Mouse (Mus musculus) hindbrain, postnatal 0 days (tissue): Measurements from ENCODE around the gene Gm37240. TPM values are rescaled to one million over a fixed set of nuclear protein-coding genes. Genes with fewer than 3 reads are reported as not detected.

Experiments used
- ATAC-seq: fragments of 200-750 bp; cut with Nextera tagmentation; 2 replicates; pipeline ENCODE4 v1.8.0; 2017; ENCODE audit warnings: mild to moderate bottlenecking, moderate TSS enrichment, moderate library complexity
- DNase-seq: peaks from one replicate; pipeline ENCODE4 v3.0.0-alpha.2; 2015; ENCODE audit warnings: low spot score
- H3K27ac ChIP-seq: fragments of 300-500 bp; sonication (generic); 2 replicates; pipeline ENCODE4 v1.5.1; 2014; ENCODE audit warnings: mild to moderate bottlenecking
- H3K27me3 ChIP-seq: fragments of 300-500 bp; sonication (generic); 2 replicates; pipeline ENCODE4 v1.6.1; 2014; ENCODE audit warnings: low read length, mixed read lengths; ENCODE audit not compliant: insufficient read depth
- H3K36me3 ChIP-seq: fragments of 300-500 bp; sonication (generic); 2 replicates; pipeline ENCODE4 v1.6.1; 2014; ENCODE audit warnings: low read length, mixed read lengths; ENCODE audit not compliant: insufficient read depth
- H3K4me1 ChIP-seq: fragments of 300-500 bp; sonication (generic); 2 replicates; pipeline ENCODE4 v1.6.1; 2014; ENCODE audit warnings: antibody characterized with exemption, low read length, mixed read lengths; ENCODE audit not compliant: insufficient read depth
- H3K4me2 ChIP-seq: fragments of 300-500 bp; sonication (generic); 2 replicates; pipeline ENCODE4 v1.6.1; 2014; ENCODE audit warnings: low read depth, mild to moderate bottlenecking, low read length, moderate library complexity, mixed read lengths
- H3K4me3 ChIP-seq: fragments of 300-500 bp; sonication (generic); 2 replicates; pipeline ENCODE4 v1.5.1; 2014; ENCODE audit warnings: low read length
- H3K9ac ChIP-seq: fragments of 300-500 bp; sonication (generic); replicated peaks from 2 replicates; pipeline ENCODE4 v1.6.1; 2014; ENCODE audit warnings: mild to moderate bottlenecking, low read length, moderate library complexity, mixed read lengths
- H3K9me3 ChIP-seq: fragments of 300-500 bp; sonication (generic); 2 replicates; pipeline ENCODE4 v1.6.1; 2016; ENCODE audit warnings: low read length, mixed read lengths
- CTCF ChIP-seq: IDR thresholded peaks from 2 replicates; pipeline ENCODE4 v1.5.1; 2016; ENCODE audit warnings: antibody characterized with exemption, control low read depth, low read depth
- WGBS: fragments of 180-500 bp; shearing (Covaris S2); extraction: QIAGEN DNeasy Blood & Tissue Kit; methylation state at CpG from one replicate; pipeline ENCODE4 v1.1.7; 2014; 5-methylcytosine and 5-hydroxymethylcytosine counted together
- polyA plus RNA-seq: library from polyadenylated mRNA; unstranded; fragments of >200 nt; fragmentation: Nextera tagmentation; extraction: Ambion mirVana; gene quantifications from 2 replicates; pipeline ENCODE4 v1.2.1, GENCODE M21; 2015
- total RNA-seq: library from RNA; depleted of rRNA; stranded (reverse); fragments of >200 nt; gene quantifications from 2 replicates; pipeline ENCODE4 v1.2.3, GENCODE M21; 2014

Gm37240 gene
- total and polyA plus RNA-seq, 2 experiments from 2014 or later, result 1.5 TPM; not detected in 1

- 17% methylated on average over 4 of the region's 4 CpGs for WGBS
- no peak for DNase-seq
Measured at GRCm38 (mm10) chr3:85857083-85857482, 30.2 kb downstream of the Gm37240 start.

GRCm38 (mm10) chr3:85855947-85856346, 31.4 kb downstream of the Gm37240 start:
- TF ChIP-seq CTCF, result no peak

More at GRCm38 (mm10) chr3:85857083-85857482, 30.2 kb downstream of the Gm37240 start:
- no peak for TF ChIP-seq CTCF
- no peak for ATAC-seq
- Histone ChIP-seq H3K9me3 (no peaks in the 10 kb centered on the region), H3K9ac (no peak overlapping the region), H3K36me3 (no peaks in the 10 kb centered on the region), H3K4me3 (no peak overlapping the region), H3K27me3 (no peaks in the 10 kb centered on the region), H3K27ac (no peak overlapping the region), H3K4me2 (no peak overlapping the region), H3K4me1 (no peaks in the 10 kb centered on the region)

GRCm38 (mm10) chr3:85855043-85855442, 32.3 kb downstream of the Gm37240 start:
- Histone ChIP-seq H3K4me3 (no peak overlapping the region), H3K4me2 (no peak overlapping the region), H3K9ac (no peak overlapping the region), H3K9me3 (no peaks in the 10 kb centered on the region), H3K4me1 (no peaks in the 10 kb centered on the region), H3K36me3 (no peaks in the 10 kb centered on the region), H3K27me3 (no peaks in the 10 kb centered on the region), H3K27ac (no peak overlapping the region)
- WGBS, result 82% methylated on average over 3 of the region's 3 CpGs
- no peak for TF ChIP-seq CTCF
- ATAC-seq (no peak), DNase-seq (no peak)

More at GRCm38 (mm10) chr3:85855947-85856346, 31.4 kb downstream of the Gm37240 start:
- Histone ChIP-seq H3K9ac (no peak overlapping the region), H3K36me3 (no peaks in the 10 kb centered on the region), H3K4me1 (no peaks in the 10 kb centered on the region), H3K27me3 (no peaks in the 10 kb centered on the region), H3K4me3 (no peak overlapping the region), H3K4me2 (no peak overlapping the region), H3K9me3 (no peaks in the 10 kb centered on the region), H3K27ac (no peak overlapping the region)
- no peak for DNase-seq
- no peak for ATAC-seq
- 80% methylated on average over 5 of the region's 5 CpGs for WGBS

GRCm38 (mm10) chr3:85854143-85854542, 33.2 kb downstream of the Gm37240 start:
- Histone ChIP-seq H3K4me1 (no peaks in the 10 kb centered on the region), H3K36me3 (no peaks in the 10 kb centered on the region), H3K9me3 (no peaks in the 10 kb centered on the region), H3K27ac (no peak overlapping the region), H3K27me3 (no peaks in the 10 kb centered on the region), H3K4me3 (no peak overlapping the region), H3K4me2 (no peak overlapping the region), H3K9ac (no peak overlapping the region)
- TF ChIP-seq CTCF, result no peak
- 84% methylated on average over 6 of the region's 6 CpGs for WGBS
- DNase-seq (no peak), ATAC-seq (no peak)

- Histone ChIP-seq H3K27ac (no peak overlapping the region), H3K27me3 (no peaks in the 10 kb centered on the region), H3K4me2 (no peak overlapping the region), H3K4me3 (no peak overlapping the region), H3K9me3 (no peaks in the 10 kb centered on the region), H3K4me1 (no peaks in the 10 kb centered on the region), H3K36me3 (no peaks in the 10 kb centered on the region), H3K9ac (no peak overlapping the region)
- no peak for DNase-seq
- no peak for ATAC-seq
- WGBS, result 88% methylated on average over 4 of the region's 4 CpGs
- TF ChIP-seq CTCF, result no peak
Measured at GRCm38 (mm10) chr3:85853715-85854114, 33.6 kb downstream of the Gm37240 start.

GRCm38 (mm10) chr3:85850079-85850478, 37.2 kb downstream of the Gm37240 start:
- no peak overlapping the region for H3K9ac ChIP-seq
- H3K27ac ChIP-seq, result no peak overlapping the region
- no peak overlapping the region for H3K4me2 ChIP-seq
- WGBS, result 88% methylated on average over 1 of the region's 1 CpGs
- no peaks in the 10 kb centered on the region for H3K4me1 ChIP-seq
- DNase-seq (no peak), ATAC-seq (no peak)
- H3K27me3 ChIP-seq, result no peaks in the 10 kb centered on the region
- H3K36me3 ChIP-seq, result no peaks in the 10 kb centered on the region
- H3K4me3 ChIP-seq, result no peak overlapping the region
- TF ChIP-seq CTCF, result no peak
- no peaks in the 10 kb centered on the region for H3K9me3 ChIP-seq

- WGBS, result 88% methylated on average over 1 of the region's 1 CpGs
- H3K4me1 ChIP-seq, result no peaks in the 10 kb centered on the region
Measured at GRCm38 (mm10) chr3:85846316-85846715, 41.0 kb downstream of the Gm37240 start.

More at GRCm38 (mm10) chr3:85846316-85846715, 41.0 kb downstream of the Gm37240 start:
- ATAC-seq (no peak), DNase-seq (no peak)
- H3K9ac ChIP-seq, result no peak overlapping the region
- H3K27ac ChIP-seq, result no peak overlapping the region
- H3K27me3 ChIP-seq, result no peaks in the 10 kb centered on the region
- H3K9me3 ChIP-seq, result no peaks in the 10 kb centered on the region
- no peaks in the 10 kb centered on the region for H3K36me3 ChIP-seq
- H3K4me2 ChIP-seq, result no peak overlapping the region
- TF ChIP-seq CTCF, result no peak
- no peak overlapping the region for H3K4me3 ChIP-seq
